Mouse (Mus musculus) cortical plate, adult 2 months (tissue): ENCODE results near the gene Dusp27. TPM values are rescaled to one million over a fixed set of nuclear protein-coding genes. Genes with fewer than 3 reads are reported as not detected.

Experiments used
- H3K27ac ChIP-seq: fragments of 200-500 bp; 2 replicates; pipeline ENCODE4 v1.5.1; 2012; ENCODE audit warnings: low read length, control low read depth, inconsistent platforms; ENCODE audit not compliant: insufficient read depth
- H3K4me1 ChIP-seq: fragments of 200-500 bp; 2 replicates; pipeline ENCODE4 v1.6.1; 2011; ENCODE audit warnings: low read length; ENCODE audit not compliant: control insufficient read depth, insufficient read depth
- H3K4me3 ChIP-seq: fragments of 200-500 bp; 2 replicates; pipeline ENCODE4 v1.5.1; 2011; ENCODE audit warnings: mild to moderate bottlenecking, low read length, control low read depth; ENCODE audit not compliant: insufficient read depth
- CTCF ChIP-seq: fragments of 200-500 bp; IDR thresholded peaks from 2 replicates; pipeline ENCODE4 v1.5.1; 2011; ENCODE audit warnings: mild to moderate bottlenecking, control low read depth, low read length; ENCODE audit not compliant: insufficient read depth; ENCODE audit errors: extremely low read depth
- POLR2A ChIP-seq: fragments of 200-500 bp; IDR thresholded peaks from 2 replicates; pipeline ENCODE4 v1.6.1; 2011; ENCODE audit warnings: mild to moderate bottlenecking, low read length, control low read depth; ENCODE audit not compliant: insufficient read depth; ENCODE audit errors: extremely low read depth
- polyA plus RNA-seq: library from polyadenylated mRNA; depleted of rRNA; stranded (reverse); fragments of >200 nt; gene quantifications from 2 replicates; pipeline ENCODE4 v1.2.3, GENCODE M21; 2012; rRNA removed

Gene Dusp27
- polyA plus RNA-seq, 1 experiment, result 0.21 TPM

DNA sequence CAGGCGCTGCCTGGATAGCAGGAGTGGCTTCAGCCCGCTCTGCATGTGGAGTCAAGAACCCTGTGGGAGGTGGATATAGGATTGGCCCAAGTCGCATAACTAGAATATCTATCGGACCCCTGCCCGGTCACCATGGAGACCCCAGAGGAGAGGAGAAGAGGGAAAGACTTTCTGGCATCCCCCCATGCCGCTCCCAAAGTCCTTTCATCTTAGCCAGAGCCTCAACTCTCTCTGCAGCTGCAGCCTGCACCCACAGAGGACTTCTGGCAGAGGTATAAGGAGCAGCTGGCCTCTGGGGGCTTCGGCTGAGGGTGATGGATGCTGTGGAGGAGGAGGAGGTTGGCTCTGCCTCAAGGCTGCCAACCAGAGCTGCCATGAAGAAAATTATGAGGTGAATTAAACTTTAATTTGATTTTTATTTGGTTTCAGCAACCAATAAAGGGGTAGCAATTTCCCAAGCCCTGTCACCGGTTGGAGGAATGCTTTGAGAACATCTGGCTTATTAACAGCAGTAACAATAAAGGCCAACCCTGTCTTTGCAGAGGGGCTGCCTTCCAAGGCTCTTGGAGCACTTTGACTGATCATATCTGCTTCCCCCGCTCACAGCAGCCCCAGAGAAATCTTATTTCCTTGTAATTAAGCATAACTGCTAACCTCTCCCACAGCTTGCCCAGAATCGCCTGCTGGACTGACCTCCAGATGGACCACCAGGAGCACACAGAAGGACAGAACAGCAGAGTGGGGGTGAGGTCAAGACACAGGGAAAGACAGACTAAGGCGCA is 78.5 kb downstream of the Dusp27 start:
- Histone ChIP-seq H3K4me1 (no peaks in the 10 kb centered on the region), H3K27ac (no peak overlapping the region), H3K4me3 (peak overlapping the region; percentile 34; the same call in 1 of the 2 replicates)
- no peak for TF ChIP-seq CTCF
- no peak for TF ChIP-seq POLR2A

DNA sequence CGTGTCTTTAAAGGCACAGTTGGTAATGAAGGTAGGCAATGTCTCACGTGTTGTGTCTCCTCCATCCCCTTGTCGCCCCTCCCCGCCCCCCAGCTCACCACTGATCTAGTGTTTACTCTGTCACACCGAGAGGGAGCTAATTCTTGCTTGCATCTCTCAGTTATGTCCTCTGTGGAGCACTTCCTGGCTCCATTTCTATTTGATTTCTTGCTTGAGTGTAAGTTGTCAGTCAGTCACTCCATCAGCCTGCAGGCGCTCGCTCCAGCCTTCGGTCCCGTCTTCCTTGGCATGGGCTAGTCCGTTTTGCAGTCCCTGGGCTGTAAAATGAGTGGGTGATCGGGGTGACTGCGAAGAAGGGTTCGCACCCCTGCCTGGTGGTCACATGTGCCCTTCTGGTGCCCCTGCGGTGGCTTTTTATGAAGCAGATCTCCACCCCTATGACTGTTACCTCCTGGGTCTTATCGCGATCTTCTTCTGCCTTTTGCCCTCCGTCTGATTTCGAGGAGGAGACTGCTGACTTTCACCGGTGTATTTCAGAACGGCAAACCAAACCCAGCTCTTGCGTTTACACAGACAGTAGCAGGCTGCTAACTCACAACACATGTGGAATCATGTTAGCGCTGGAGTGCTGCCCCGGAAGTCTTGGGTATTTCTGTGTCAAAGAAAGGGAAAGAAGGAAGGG is 79.4 kb downstream of the Dusp27 start:
- Histone ChIP-seq H3K4me3 (peak overlapping the region; percentile 34), H3K27ac (no peak overlapping the region), H3K4me1 (peaks cover 2% of the 10 kb centered on the region)
- TF ChIP-seq CTCF (no peak), POLR2A (no peak)

Other genes with a start within 250 kb of the Dusp27 start
- 7.4 and 7.7 TPM in 2 replicates for gene Pou2f1, start 125.2 kb downstream of the Dusp27 start, polyA plus RNA-seq
- not detected in 2 replicates for gene Gpa33, start 2.3 kb upstream of the Dusp27 start, polyA plus RNA-seq
- 0.06 TPM in 1 of 2 replicates, not detected in the other for gene Mael, start 110.8 kb upstream of the Dusp27 start, polyA plus RNA-seq
- 27.8 and 28.9 TPM in 2 replicates for gene Ildr2, start 126.2 kb upstream of the Dusp27 start, polyA plus RNA-seq